Mouse (Mus musculus) small intestine, adult 2 months (tissue): Measurements from ENCODE around the gene Emilin1.

ENCODE experiments used
- CTCF ChIP-seq: fragments of 200-500 bp; IDR thresholded peaks from 2 replicates; pipeline ENCODE4 v1.5.1; 2012; ENCODE audit warnings: low read depth, mild to moderate bottlenecking, control low read depth, inconsistent platforms, low read length, moderate library complexity, mixed read lengths; ENCODE audit not compliant: insufficient replicate concordance, insufficient read length; ENCODE audit errors: extremely low read depth
- POLR2A ChIP-seq: fragments of 200-500 bp; IDR thresholded peaks from 2 replicates; pipeline ENCODE4 v1.6.1; 2012; ENCODE audit warnings: low read depth, mild to moderate bottlenecking, control low read depth, inconsistent platforms, low read length, moderate library complexity

DNA sequence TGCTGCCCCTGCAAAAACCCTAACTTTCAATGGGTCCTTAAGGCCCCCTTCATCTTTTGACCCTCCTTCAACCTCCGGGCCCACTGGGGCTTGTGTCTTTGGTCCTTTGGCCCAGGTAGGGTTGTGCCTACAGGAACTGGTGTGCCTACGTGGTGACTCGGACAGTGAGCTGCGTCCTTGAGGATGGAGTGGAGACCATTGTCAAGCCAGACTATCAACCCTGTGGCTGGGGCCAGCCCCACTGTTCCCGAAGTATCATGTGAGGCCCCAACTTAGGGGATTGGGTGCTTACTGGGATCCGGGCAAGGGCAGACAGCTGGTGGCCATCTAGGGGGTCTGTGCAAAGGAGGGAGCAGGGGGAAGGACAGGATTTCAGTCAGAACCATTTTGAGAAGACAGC is 1.6 kb downstream of the Emilin1 start:
- no peak for TF ChIP-seq POLR2A
- no peak for TF ChIP-seq CTCF
